Mouse (Mus musculus): ENCODE measurements around the gene Copz1. TPM values are rescaled to one million over a fixed set of nuclear protein-coding genes. Genes with fewer than 3 reads are reported as not detected.

Copz1 gene
- polyA plus RNA-seq, 2 experiments = 118 to 205 TPM

DNA sequence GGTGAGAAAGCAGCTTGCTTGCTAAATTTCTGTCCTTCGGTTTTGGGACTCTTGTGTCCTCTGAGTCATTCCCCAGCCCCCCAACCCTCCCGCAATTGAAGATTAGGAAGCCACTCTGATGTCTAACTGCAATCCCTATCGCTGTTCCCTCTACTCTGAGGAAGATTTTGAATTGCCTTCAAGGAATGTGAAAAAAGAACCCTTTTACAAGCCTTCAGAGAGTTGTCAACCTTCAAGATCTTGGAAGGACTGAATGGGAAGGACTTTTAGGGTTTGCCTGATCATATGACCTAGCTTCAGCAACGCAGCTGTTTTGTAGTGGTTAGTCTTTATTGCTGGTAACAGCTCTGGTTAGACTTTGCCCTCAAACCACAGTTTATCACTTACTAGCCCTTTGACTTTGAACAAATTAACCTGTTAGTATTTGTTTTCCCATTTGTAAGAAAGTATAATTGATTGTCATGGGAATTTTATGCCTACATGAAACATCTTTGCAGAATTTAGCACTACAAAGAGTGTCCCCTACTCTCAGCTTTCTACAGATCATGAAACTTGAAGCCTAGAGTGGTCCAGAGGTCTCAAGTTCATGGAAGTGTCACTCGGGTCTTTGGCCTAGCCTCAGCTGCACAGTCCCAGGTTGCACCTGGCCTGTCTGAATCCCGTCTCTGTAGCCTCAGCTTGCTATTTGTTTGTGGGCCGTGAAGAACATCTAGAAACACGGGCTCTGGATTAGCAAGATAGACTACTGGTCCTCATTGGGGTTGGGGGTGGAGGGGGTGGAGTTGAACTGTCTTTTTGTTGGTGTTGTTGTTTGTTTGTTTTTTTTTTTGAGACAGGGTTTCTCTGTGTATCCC is 33.5 kb downstream of the Copz1 start:
- Histone ChIP-seq H3K4me2 (ENCODE audit: low read depth) (peak overlapping the region; percentile 82), H3K27ac (peak overlapping the region; percentile 26; the same call in 1 of the 2 replicates), H3K9me3 (ENCODE audit: control insufficient read depth, low read length) (no peaks in the 10 kb centered on the region), H3K36me3 (replicated peaks; ENCODE audit: control insufficient read depth, insufficient read depth, low read depth) (no peaks in the 10 kb centered on the region), H3K9ac (replicated peaks) (0 out of 2 replicates have a peak overlapping the region, but pooled peaks have one; percentile 3), H3K27me3 (ENCODE audit: control insufficient read depth, insufficient read depth, low read length) (peaks cover 30% of the 10 kb centered on the region), H3K4me3 (ENCODE audit: insufficient read depth in 1 of 2, low read depth in 2 of 2, low read length in 2 of 2) (peak overlapping the region; percentile 51 to 55), H3K4me1 (replicated peaks; ENCODE audit: control insufficient read depth in 2 of 2, insufficient read depth in 2 of 2, low read length in 1 of 2) (peaks cover 5 to 35% of the 10 kb centered on the region in 2 experiments; a peak in 3 of 4 replicates)
- ATAC-seq (ENCODE audit: insufficient read depth) (no peak), DNase-seq (ENCODE audit: low read depth in 3 of 3, low spot score in 3 of 3) (no peak)
- 28% methylated on average over 8 of the region's 8 CpGs for WGBS (ENCODE audit: insufficient replicate concordance)
- TF ChIP-seq EP300 (IDR thresholded peaks at IDR 0.05; ENCODE audit: low read depth) (no peak), CTCF (IDR thresholded peaks at IDR 0.05; ENCODE audit: low read depth) (no peak)

DNA sequence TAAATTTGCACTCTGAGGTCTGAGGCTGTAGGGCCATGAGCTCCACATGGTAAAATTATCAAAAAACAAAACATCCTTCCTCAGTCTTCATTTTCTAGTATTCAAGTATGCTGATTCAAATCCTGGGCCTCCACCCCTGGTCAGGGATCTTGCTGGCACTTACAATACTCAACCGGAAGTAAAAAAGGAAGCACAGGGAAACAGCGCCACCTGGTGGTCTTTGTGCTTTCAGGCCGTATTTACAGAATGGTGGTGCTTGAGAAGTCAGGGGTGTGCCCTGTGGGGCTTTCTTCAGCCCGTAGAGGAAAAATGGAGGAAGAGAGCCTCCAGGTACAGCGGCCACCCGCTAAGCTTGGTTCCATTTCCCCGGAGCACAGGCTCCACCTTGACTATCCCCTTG is 34.6 kb downstream of the Copz1 start:
- Histone ChIP-seq H3K9me3 (ENCODE audit: control insufficient read depth, low read length) (no peaks in the 10 kb centered on the region), H3K36me3 (replicated peaks; ENCODE audit: control insufficient read depth, insufficient read depth, low read depth) (no peaks in the 10 kb centered on the region), H3K9ac (replicated peaks) (no peak overlapping the region), H3K4me3 (ENCODE audit: insufficient read depth in 1 of 2, low read depth in 2 of 2, low read length in 2 of 2) (no peak overlapping the region), H3K27me3 (ENCODE audit: control insufficient read depth, insufficient read depth, low read length) (peaks cover 30% of the 10 kb centered on the region), H3K4me1 (replicated peaks; ENCODE audit: control insufficient read depth in 2 of 2, insufficient read depth in 2 of 2, low read length in 1 of 2) (peaks cover 5 to 35% of the 10 kb centered on the region in 2 experiments; a peak in 3 of 4 replicates), H3K4me2 (ENCODE audit: low read depth) (peak overlapping the region; percentile 16; the same call in 1 of the 2 replicates), H3K27ac (no peak overlapping the region)
- peak; percentile 80 to 87 (median 83) for DNase-seq (ENCODE audit: low read depth in 3 of 3, low spot score in 3 of 3)
- TF ChIP-seq CTCF (IDR thresholded peaks at IDR 0.05; ENCODE audit: low read depth) (peak; percentile 96), EP300 (IDR thresholded peaks at IDR 0.05; ENCODE audit: low read depth) (no peak)
- 0 out of 2 replicates have a peak, but pooled peaks have one; percentile 9 for ATAC-seq (ENCODE audit: insufficient read depth)
- WGBS (ENCODE audit: insufficient replicate concordance) = under 1% methylated on average over 7 of the region's 7 CpGs

GRCm38 (mm10) chr15:103308056-103308875 is 35.8 kb downstream of the Copz1 start:
- WGBS (ENCODE audit: insufficient replicate concordance) = 30% methylated on average over 28 of the region's 28 CpGs
- H3K4me2 ChIP-seq (ENCODE audit: low read depth) = peak overlapping the region; percentile 44
- peaks cover 29% of the 10 kb centered on the region for H3K27me3 ChIP-seq (ENCODE audit: control insufficient read depth, insufficient read depth, low read length)
- no peak overlapping the region for H3K4me3 ChIP-seq (ENCODE audit: insufficient read depth in 1 of 2, low read depth in 2 of 2, low read length in 2 of 2)
- H3K36me3 ChIP-seq (replicated peaks; ENCODE audit: control insufficient read depth, insufficient read depth, low read depth) = no peaks in the 10 kb centered on the region
- no peak overlapping the region for H3K9ac ChIP-seq (replicated peaks)
- DNase-seq (ENCODE audit: low read depth in 3 of 3, low spot score in 3 of 3) (no peak), ATAC-seq (ENCODE audit: insufficient read depth) (no peak)
- TF ChIP-seq EP300 (IDR thresholded peaks at IDR 0.05; ENCODE audit: low read depth) = no peak
- TF ChIP-seq CTCF (IDR thresholded peaks at IDR 0.05; ENCODE audit: low read depth) = peak; percentile 41
- H3K27ac ChIP-seq = no peak overlapping the region
- H3K4me1 ChIP-seq (replicated peaks; ENCODE audit: control insufficient read depth in 2 of 2, insufficient read depth in 2 of 2, low read length in 1 of 2) = peaks cover 5 to 30% of the 10 kb centered on the region in 2 experiments; a peak in 3 of 4 replicates
- H3K9me3 ChIP-seq (ENCODE audit: control insufficient read depth, low read length) = no peaks in the 10 kb centered on the region

DNA sequence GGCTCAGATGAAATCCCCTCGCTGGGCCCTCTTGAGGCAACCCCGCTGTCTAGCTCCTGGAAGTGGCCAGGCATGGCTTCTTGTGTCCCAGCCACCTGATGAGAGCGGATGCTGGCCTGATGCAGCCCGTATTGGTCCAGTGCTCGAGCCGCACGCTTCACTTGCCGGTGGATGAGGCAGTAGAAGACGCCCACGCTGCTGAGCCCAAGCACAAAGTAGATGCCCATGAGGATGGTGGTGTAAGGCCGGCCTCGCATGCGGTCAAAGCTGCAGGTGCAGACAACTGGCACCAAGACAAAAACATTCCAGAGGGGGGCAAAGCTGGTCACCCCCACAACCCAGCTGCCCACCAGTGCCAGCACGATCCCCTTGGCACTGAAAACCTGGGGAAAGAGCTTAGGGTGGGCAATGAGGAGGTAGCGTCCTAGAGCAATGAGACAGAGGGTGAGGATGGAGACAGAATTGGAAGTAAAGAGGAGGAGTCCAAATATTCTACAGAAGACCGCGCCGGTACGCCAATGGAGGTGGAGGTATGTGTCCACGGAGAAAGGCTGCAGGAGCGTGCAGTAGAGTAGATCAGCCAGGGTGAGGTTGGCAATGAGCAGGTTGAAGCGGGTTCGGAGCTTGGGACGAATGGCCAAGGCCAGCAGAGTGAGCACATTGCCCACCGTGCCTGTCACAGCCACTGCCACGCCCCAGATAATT is 36.5 kb downstream of the Copz1 start:
- WGBS (ENCODE audit: insufficient replicate concordance) = 61% methylated on average over 26 of the region's 26 CpGs
- no peak for ATAC-seq (ENCODE audit: insufficient read depth)
- TF ChIP-seq CTCF (IDR thresholded peaks at IDR 0.05; ENCODE audit: low read depth) (no peak), EP300 (IDR thresholded peaks at IDR 0.05; ENCODE audit: low read depth) (no peak)
- Histone ChIP-seq H3K27me3 (ENCODE audit: control insufficient read depth, insufficient read depth, low read length) (peaks cover 23% of the 10 kb centered on the region), H3K27ac (no peak overlapping the region), H3K4me3 (ENCODE audit: insufficient read depth in 1 of 2, low read depth in 2 of 2, low read length in 2 of 2) (no peak overlapping the region), H3K4me1 (replicated peaks; ENCODE audit: control insufficient read depth in 2 of 2, insufficient read depth in 2 of 2, low read length in 1 of 2) (peaks cover 5 to 24% of the 10 kb centered on the region in 2 experiments; a peak in 3 of 4 replicates), H3K9me3 (ENCODE audit: control insufficient read depth, low read length) (no peaks in the 10 kb centered on the region), H3K9ac (replicated peaks) (no peak overlapping the region), H3K4me2 (ENCODE audit: low read depth) (peak overlapping the region; percentile 44), H3K36me3 (replicated peaks; ENCODE audit: control insufficient read depth, insufficient read depth, low read depth) (no peaks in the 10 kb centered on the region)
- DNase-seq (ENCODE audit: low read depth in 3 of 3, low spot score in 3 of 3) = no peak
